Mouse (Mus musculus) kidney, postnatal 25 days (tissue): Measurements from ENCODE around the gene Mat2b.

Experiments used
- DNase-seq, 2 experiments: peaks; one replicate each; pipeline ENCODE4 v3.0.0; 2021; ENCODE audit warnings: mixed read lengths in 2 of 2

Mat2b gene

GRCm38 (mm10) chr11:40649726-40650445, 45.1 kb downstream of the Mat2b start:
- no peak for DNase-seq

DNA sequence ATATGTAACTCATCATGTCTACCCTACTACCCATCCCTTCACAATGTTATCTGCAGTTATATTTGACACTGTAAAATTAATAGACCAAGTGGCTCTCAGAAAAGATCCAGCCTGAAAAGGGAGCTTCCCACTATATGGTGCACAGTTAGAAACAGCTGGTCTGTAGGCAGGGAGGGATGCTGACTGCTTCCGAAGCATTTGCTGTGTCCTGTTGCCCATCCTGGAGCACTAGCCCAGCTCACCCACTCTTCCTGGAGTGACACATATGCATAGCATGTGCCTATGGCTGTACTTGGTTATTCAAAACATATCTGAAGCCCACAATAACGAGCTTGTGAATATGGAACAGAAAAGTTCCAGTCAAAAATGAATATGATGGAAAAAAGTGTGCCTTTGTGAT, 47.8 kb downstream of the Mat2b start:
- DNase-seq: no peak
